Mouse (Mus musculus): ENCODE measurements around the gene Bmp7. TPM values are rescaled to one million over a fixed set of nuclear protein-coding genes. Genes with fewer than 3 reads are reported as not detected.

Gene Bmp7
- polyA plus RNA-seq, 1 experiment = 1.6 TPM

- 85% methylated on average over 8 of the region's 8 CpGs for WGBS
- TF ChIP-seq POLR2A (IDR thresholded peaks at IDR 0.05; ENCODE audit: low read depth, low read length) = no peak
- TF ChIP-seq CTCF (IDR thresholded peaks at IDR 0.05; ENCODE audit: extremely low read depth, insufficient read depth, insufficient read length, insufficient replicate concordance) = no peak
- Histone ChIP-seq H3K27me3 (ENCODE audit: control insufficient read depth, insufficient read depth, low read length) (no peaks in the 10 kb centered on the region), H3K4me3 (ENCODE audit: extremely low read depth, insufficient read depth, insufficient read length) (no peak overlapping the region), H3K36me3 (ENCODE audit: control insufficient read depth, insufficient read depth, low read length) (no peaks in the 10 kb centered on the region), H3K27ac (ENCODE audit: insufficient read depth, low read length) (no peak overlapping the region), H3K4me1 (ENCODE audit: control insufficient read depth, insufficient read depth, insufficient read length) (no peaks in the 10 kb centered on the region)
- DNase-seq (ENCODE audit: low read depth in 1 of 2, low spot score in 2 of 2) = no peak
These were observed 79.5 kb downstream of the Bmp7 start for GRCm38 (mm10) chr2:172860593-172860992.

- WGBS = 68% methylated on average over 7 of the region's 7 CpGs
- no peaks in the 10 kb centered on the region for H3K27me3 ChIP-seq (ENCODE audit: control insufficient read depth, insufficient read depth, low read length)
- no peak overlapping the region for H3K4me3 ChIP-seq (ENCODE audit: extremely low read depth, insufficient read depth, insufficient read length)
- no peak for DNase-seq (ENCODE audit: low read depth in 1 of 2, low spot score in 2 of 2)
- H3K36me3 ChIP-seq (ENCODE audit: control insufficient read depth, insufficient read depth, low read length) = no peaks in the 10 kb centered on the region
- no peak overlapping the region for H3K27ac ChIP-seq (ENCODE audit: insufficient read depth, low read length)
- H3K4me1 ChIP-seq (ENCODE audit: control insufficient read depth, insufficient read depth, insufficient read length) = no peaks in the 10 kb centered on the region
- no peak for TF ChIP-seq POLR2A (IDR thresholded peaks at IDR 0.05; ENCODE audit: low read depth, low read length)
- no peak for TF ChIP-seq CTCF (IDR thresholded peaks at IDR 0.05; ENCODE audit: extremely low read depth, insufficient read depth, insufficient read length, insufficient replicate concordance)
These were observed 80.0 kb downstream of the Bmp7 start for GRCm38 (mm10) chr2:172860104-172860503.

GRCm38 (mm10) chr2:172857048-172857447, 83.1 kb downstream of the Bmp7 start:
- Histone ChIP-seq H3K27me3 (ENCODE audit: control insufficient read depth, insufficient read depth, low read length) (no peaks in the 10 kb centered on the region), H3K4me1 (ENCODE audit: control insufficient read depth, insufficient read depth, insufficient read length) (no peaks in the 10 kb centered on the region), H3K27ac (ENCODE audit: insufficient read depth, low read length) (no peak overlapping the region), H3K36me3 (ENCODE audit: control insufficient read depth, insufficient read depth, low read length) (no peaks in the 10 kb centered on the region), H3K4me3 (ENCODE audit: extremely low read depth, insufficient read depth, insufficient read length) (no peak overlapping the region)
- DNase-seq (ENCODE audit: low read depth in 1 of 2, low spot score in 2 of 2) = no peak
- TF ChIP-seq POLR2A (IDR thresholded peaks at IDR 0.05; ENCODE audit: low read depth, low read length) = no peak
- TF ChIP-seq CTCF (IDR thresholded peaks at IDR 0.05; ENCODE audit: extremely low read depth, insufficient read depth, insufficient read length, insufficient replicate concordance) = no peak
- 77% methylated on average over 10 of the region's 10 CpGs for WGBS

- TF ChIP-seq CTCF (IDR thresholded peaks at IDR 0.05; ENCODE audit: extremely low read depth, insufficient read depth, insufficient read length, insufficient replicate concordance) (no peak), POLR2A (IDR thresholded peaks at IDR 0.05; ENCODE audit: low read depth, low read length) (no peak)
- H3K27ac ChIP-seq (ENCODE audit: insufficient read depth, low read length) = no peak overlapping the region
- H3K36me3 ChIP-seq (ENCODE audit: control insufficient read depth, insufficient read depth, low read length) = no peaks in the 10 kb centered on the region
- DNase-seq (ENCODE audit: low read depth in 1 of 2, low spot score in 2 of 2) = no peak
- H3K4me3 ChIP-seq (ENCODE audit: extremely low read depth, insufficient read depth, insufficient read length) = no peak overlapping the region
- WGBS = 89% methylated on average over 2 of the region's 2 CpGs
- H3K27me3 ChIP-seq (ENCODE audit: control insufficient read depth, insufficient read depth, low read length) = no peaks in the 10 kb centered on the region
- no peaks in the 10 kb centered on the region for H3K4me1 ChIP-seq (ENCODE audit: control insufficient read depth, insufficient read depth, insufficient read length)
These were observed 83.6 kb downstream of the Bmp7 start for GRCm38 (mm10) chr2:172856549-172856948.

- DNase-seq (ENCODE audit: low read depth in 1 of 2, low spot score in 2 of 2) = no peak
- H3K4me3 ChIP-seq (ENCODE audit: extremely low read depth, insufficient read depth, insufficient read length) = no peak overlapping the region
- 60% methylated on average over 2 of the region's 2 CpGs for WGBS
- no peak overlapping the region for H3K27ac ChIP-seq (ENCODE audit: insufficient read depth, low read length)
- TF ChIP-seq POLR2A (IDR thresholded peaks at IDR 0.05; ENCODE audit: low read depth, low read length) (no peak), CTCF (IDR thresholded peaks at IDR 0.05; ENCODE audit: extremely low read depth, insufficient read depth, insufficient read length, insufficient replicate concordance) (no peak)
- H3K27me3 ChIP-seq (ENCODE audit: control insufficient read depth, insufficient read depth, low read length) = no peaks in the 10 kb centered on the region
- no peaks in the 10 kb centered on the region for H3K36me3 ChIP-seq (ENCODE audit: control insufficient read depth, insufficient read depth, low read length)
- no peaks in the 10 kb centered on the region for H3K4me1 ChIP-seq (ENCODE audit: control insufficient read depth, insufficient read depth, insufficient read length)
These were observed 86.0 kb downstream of the Bmp7 start for GRCm38 (mm10) chr2:172854136-172854535.

- Histone ChIP-seq H3K4me3 (ENCODE audit: extremely low read depth, insufficient read depth, insufficient read length) (no peak overlapping the region), H3K27ac (ENCODE audit: insufficient read depth, low read length) (no peak overlapping the region), H3K4me1 (ENCODE audit: control insufficient read depth, insufficient read depth, insufficient read length) (no peaks in the 10 kb centered on the region), H3K27me3 (ENCODE audit: control insufficient read depth, insufficient read depth, low read length) (no peaks in the 10 kb centered on the region), H3K36me3 (ENCODE audit: control insufficient read depth, insufficient read depth, low read length) (no peaks in the 10 kb centered on the region)
- DNase-seq (ENCODE audit: low read depth in 1 of 2, low spot score in 2 of 2) = no peak
- 20% methylated on average over 11 of the region's 11 CpGs for WGBS
- TF ChIP-seq CTCF (IDR thresholded peaks at IDR 0.05; ENCODE audit: extremely low read depth, insufficient read depth, insufficient read length, insufficient replicate concordance) = no peak
- no peak for TF ChIP-seq POLR2A (IDR thresholded peaks at IDR 0.05; ENCODE audit: low read depth, low read length)
These were observed 88.3 kb downstream of the Bmp7 start for GRCm38 (mm10) chr2:172851773-172852172.

GRCm38 (mm10) chr2:172848193-172848592, 91.9 kb downstream of the Bmp7 start:
- 68% methylated on average over 6 of the region's 6 CpGs for WGBS
- Histone ChIP-seq H3K4me1 (ENCODE audit: control insufficient read depth, insufficient read depth, insufficient read length) (no peaks in the 10 kb centered on the region), H3K27me3 (ENCODE audit: control insufficient read depth, insufficient read depth, low read length) (no peaks in the 10 kb centered on the region), H3K4me3 (ENCODE audit: extremely low read depth, insufficient read depth, insufficient read length) (no peak overlapping the region), H3K27ac (ENCODE audit: insufficient read depth, low read length) (no peak overlapping the region), H3K36me3 (ENCODE audit: control insufficient read depth, insufficient read depth, low read length) (no peaks in the 10 kb centered on the region)
- no peak for TF ChIP-seq POLR2A (IDR thresholded peaks at IDR 0.05; ENCODE audit: low read depth, low read length)
- peak; percentile 72 for TF ChIP-seq CTCF (IDR thresholded peaks at IDR 0.05; ENCODE audit: extremely low read depth, insufficient read depth, insufficient read length, insufficient replicate concordance)
- DNase-seq (ENCODE audit: low read depth in 1 of 2, low spot score in 2 of 2) = peak in 1 of 2 experiments; percentile 21
